Mouse (Mus musculus): ENCODE results near the gene Wdr59.

- TF ChIP-seq CTCF (IDR thresholded peaks at IDR 0.05) (no peak), EP300 (IDR thresholded peaks at IDR 0.05) (no peak)
Observed at GRCm38 (mm10) chr8:111516451-111517035, 5.3 kb downstream of the Wdr59 start.

Measured in lung, postnatal 0 days (tissue).